19 mouse cellular contexts compared by ENCODE assay signal in the genomic region with DNA sequence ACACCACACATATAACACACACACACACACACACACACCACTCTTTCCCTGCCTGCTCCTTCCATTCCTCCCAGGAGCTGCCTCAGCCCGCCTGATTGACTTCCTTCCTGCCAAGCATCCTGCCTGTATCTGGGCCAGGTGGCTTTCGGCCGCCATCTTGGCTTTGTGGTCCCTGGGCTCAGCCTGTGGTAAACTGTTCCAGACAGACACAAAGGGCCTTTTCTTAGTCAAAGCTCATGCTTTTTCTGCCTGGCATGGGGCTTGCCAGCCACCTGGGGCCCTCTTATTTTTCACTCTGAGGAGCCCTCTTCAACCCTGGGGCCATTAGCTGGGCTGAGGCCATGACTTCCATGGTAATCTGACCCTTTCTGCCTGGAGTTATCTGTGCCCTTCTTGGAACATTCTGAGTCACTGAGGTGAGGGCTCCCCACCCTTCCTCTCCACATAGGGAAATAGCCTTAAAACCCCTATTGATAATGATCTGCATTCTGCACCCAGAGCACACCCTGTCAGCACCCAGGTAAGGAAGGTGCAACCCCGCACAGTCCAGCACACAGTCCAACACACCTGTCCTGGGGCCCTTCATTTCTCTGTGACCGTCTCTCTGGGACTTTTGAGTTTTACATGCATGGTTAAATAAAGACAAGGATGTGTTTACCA. TPM values are rescaled to one million over a fixed set of nuclear protein-coding genes. Genes with fewer than 3 reads are reported as not detected.
A peak's percentile ranks its signal among the peaks of the same experiment; 100 is the strongest.
DNase-seq lines count a peak whose midpoint lies in the region; ATAC-seq and TF ChIP-seq lines count a peak whose summit lies in the region.
"Had no signal": no experiment of that assay in that cellular context is flagged by ENCODE, and none has a peak within 500 bp of the region (broad histone marks: within the 10 kb centered on the region; RNA-seq: fewer than 3 reads in every experiment).

No protein-coding gene starts in this region.

- no peaks in the 10 kb centered on the region for H3K27me3 ChIP-seq in hindbrain, postnatal 0 days (ENCODE audit: insufficient read depth, low read length)
- no peaks in the 10 kb centered on the region for H3K27me3 ChIP-seq in hindbrain, embryonic 14.5 days (ENCODE audit: control insufficient read depth, insufficient read depth, low read length)
- H3K27me3 ChIP-seq in embryonic facial prominence, embryonic 10.5 days (replicated peaks; ENCODE audit: low read depth, poor library complexity, severe bottlenecking), result no peaks in the 10 kb centered on the region
- H3K27me3 ChIP-seq: Patski had no signal

- no peak for TF ChIP-seq CTCF in hindbrain, postnatal 0 days (IDR thresholded peaks at IDR 0.05; ENCODE audit: low read depth)

- no peaks in the 10 kb centered on the region for H3K9me3 ChIP-seq in hindbrain, postnatal 0 days (ENCODE audit: low read length)
- H3K9me3 ChIP-seq in hindbrain, embryonic 14.5 days (ENCODE audit: control insufficient read depth, low read length), result no peaks in the 10 kb centered on the region
- H3K9me3 ChIP-seq in embryonic facial prominence, embryonic 10.5 days, result no peaks in the 10 kb centered on the region
- H3K9me3 ChIP-seq: heart, embryonic 10.5 days; hindbrain, embryonic 13.5 days; liver, embryonic 12.5 days had no signal

- H3K4me1 ChIP-seq in hindbrain, postnatal 0 days (ENCODE audit: insufficient read depth, low read length), result peaks cover 3% of the 10 kb centered on the region; the same call in 1 of the 2 replicates
- no peaks in the 10 kb centered on the region for H3K4me1 ChIP-seq in hindbrain, embryonic 14.5 days (replicated peaks; ENCODE audit: control insufficient read depth, insufficient read depth, low read length)
- peaks cover 65% of the 10 kb centered on the region for H3K4me1 ChIP-seq in embryonic facial prominence, embryonic 10.5 days
- H3K4me1 ChIP-seq: hindbrain, embryonic 13.5 days; liver, embryonic 12.5 days had no signal

- H3K4me3 ChIP-seq in hindbrain, postnatal 0 days (ENCODE audit: low read length), result no peak overlapping the region
- no peak overlapping the region for H3K4me3 ChIP-seq in hindbrain, embryonic 14.5 days (replicated peaks; ENCODE audit: low read length)
- no peak overlapping the region for H3K4me3 ChIP-seq in embryonic facial prominence, embryonic 10.5 days
- H3K4me3 ChIP-seq: heart, embryonic 10.5 days; hindbrain, embryonic 13.5 days; left cerebral cortex, adult 2 months; liver, embryonic 12.5 days had no signal

- H3K4me2 ChIP-seq in hindbrain, postnatal 0 days (ENCODE audit: low read depth, low read length), result no peak overlapping the region
- no peak overlapping the region for H3K4me2 ChIP-seq in hindbrain, embryonic 14.5 days (replicated peaks)
- H3K4me2 ChIP-seq: hindbrain, embryonic 13.5 days; liver, embryonic 12.5 days; midbrain, embryonic 11.5 days had no signal

- WGBS in hindbrain, postnatal 0 days, result 61% methylated on average over 5 of the region's 5 CpGs
- WGBS in hindbrain, embryonic 14.5 days, result 78% methylated on average over 5 of the region's 5 CpGs
- 81% methylated on average over 5 of the region's 5 CpGs for WGBS in embryonic facial prominence, embryonic 10.5 days

- H3K36me3 ChIP-seq in hindbrain, postnatal 0 days (ENCODE audit: insufficient read depth, low read length), result no peaks in the 10 kb centered on the region
- H3K36me3 ChIP-seq in hindbrain, embryonic 14.5 days (replicated peaks; ENCODE audit: control insufficient read depth, insufficient read depth), result no peaks in the 10 kb centered on the region
- H3K36me3 ChIP-seq in embryonic facial prominence, embryonic 10.5 days (replicated peaks), result 0 out of 2 replicates have a peak, but pooled peaks cover 5% of the 10 kb centered on the region
- H3K36me3 ChIP-seq: heart, embryonic 10.5 days; hindbrain, embryonic 13.5 days; liver, embryonic 12.5 days had no signal

- H3K27ac ChIP-seq in hindbrain, postnatal 0 days, result no peak overlapping the region
- H3K27ac ChIP-seq in hindbrain, embryonic 14.5 days, result no peak overlapping the region
- H3K27ac ChIP-seq in embryonic facial prominence, embryonic 10.5 days (replicated peaks), result peak overlapping the region; percentile 52
- H3K27ac ChIP-seq: heart, embryonic 10.5 days; hindbrain, embryonic 13.5 days; left cerebral cortex, adult 2 months; liver, embryonic 12.5 days had no signal

- no peak for ATAC-seq in hindbrain, postnatal 0 days
- no peak for ATAC-seq in hindbrain, embryonic 14.5 days (ENCODE audit: low FRiP score)
- ATAC-seq in megakaryocyte, adult 5-6 weeks (ENCODE audit: poor library complexity, severe bottlenecking), result peak; percentile 9; the same call in 1 of the 2 replicates
- ATAC-seq: forebrain, embryonic 16.5 days; liver, embryonic 12.5 days; Patski had no signal

- peak; percentile 28 for DNase-seq in hindbrain, postnatal 0 days (ENCODE audit: low spot score)
- no peak for DNase-seq in hindbrain, embryonic 14.5 days (ENCODE audit: low spot score)
- DNase-seq in embryonic facial prominence, embryonic 10.5 days (ENCODE audit: low spot score), result peak; percentile 39
- DNase-seq in spleen, adult 12 weeks (ENCODE audit: low spot score), result no peak
- DNase-seq in adrenal gland, postnatal 4 days (ENCODE audit: low spot score in 2 of 2), result no peak
- no peak for DNase-seq in urinary bladder, postnatal 10 days (ENCODE audit: low spot score)
- DNase-seq: adrenal gland, postnatal 10 days; cerebellum, postnatal 36 days; gastrocnemius, postnatal 25 days; kidney, adult 9 months; right cerebral cortex, postnatal 14 days had no signal

- H3K9ac ChIP-seq in hindbrain, postnatal 0 days (replicated peaks; ENCODE audit: low read length), result no peak overlapping the region
- no peak overlapping the region for H3K9ac ChIP-seq in hindbrain, embryonic 14.5 days
- H3K9ac ChIP-seq: hindbrain, embryonic 13.5 days; liver, embryonic 12.5 days had no signal

RNA-seq across cellular contexts. Expression of gene Crispld2, which starts 40.4 kb away (rescaled TPM):
- 3.5 and 5.6 TPM in 2 replicates for total RNA-seq in hindbrain, postnatal 0 days (2014; rRNA removed)
- polyA plus RNA-seq in hindbrain, postnatal 0 days (2015; fragmentation: Nextera tagmentation; extraction: Ambion mirVana), result 2.5 and 2.6 TPM in 2 replicates
- polyA plus RNA-seq in hindbrain, embryonic 14.5 days (2014; fragmentation: Nextera tagmentation; extraction: Ambion mirVana), result 1.4 and 2.0 TPM in 2 replicates
- polyA plus RNA-seq in embryonic facial prominence, embryonic 10.5 days (2016; fragmentation: Nextera tagmentation; extraction: Ambion mirVana), result 6.1 and 6.5 TPM in 2 replicates
- total RNA-seq in megakaryocyte, adult 5-6 weeks (2015), result 6.4 and 8.8 TPM in 2 replicates
- total RNA-seq in megakaryocyte, adult 5-6 weeks (2017), result 7.8 and 10.5 TPM in 2 replicates
- total RNA-seq in adrenal gland, postnatal 4 days (2021), result 10 to 100 TPM in 1 of 2 experiments, 1 to 10 TPM in 1; 9.9 to 11.7 TPM

Comparison
In these comparisons a context has a peak if more than half of its experiments do, and no peak if none do; other contexts are left out.
1. DNase-seq: peak in hindbrain, postnatal 0 days (single experiment) and embryonic facial prominence, embryonic 10.5 days (single experiment); none in hindbrain, embryonic 14.5 days (single experiment), spleen, adult 12 weeks (single experiment), adrenal gland, postnatal 4 days (0 of 2) and urinary bladder, postnatal 10 days (single experiment).